Mouse (Mus musculus): ENCODE data around the gene Fam129c.

- TF ChIP-seq CTCF (IDR thresholded peaks at IDR 0.05) (peak; percentile 77), EP300 (IDR thresholded peaks at IDR 0.05) (no peak)
Measured at GRCm38 (mm10) chr8:71586891-71587290, 10.6 kb upstream of the Fam129c start.

Data from lung, postnatal 0 days (tissue).